Mouse (Mus musculus) T-cell, adult 66 days (primary cell): ENCODE results near the gene Amy1. TPM values are rescaled to one million over a fixed set of nuclear protein-coding genes. Genes with fewer than 3 reads are reported as not detected.

ENCODE experiments used
- total RNA-seq, 2 experiments: library from RNA; stranded (reverse); gene quantifications; 3 replicates in 1 of 2; 4 replicates in 1 of 2; pipeline ENCODE4 v1.2.4; 2023

The Amy1 gene
- under 1 TPM; 0.41 to 0.59 TPM for total RNA-seq

GRCm38 (mm10) chr3:113606599-113606998 is at the start of gene Amy1:
Amy1 (minus strand) TSS chr3:113606699.

GRCm38 (mm10) chr3:113629606-113630359 is 23.3 kb upstream of the Amy1 start, which contains the start of gene Rnpc3:
Rnpc3 (minus strand) TSS chr3:113630149.

DNA sequence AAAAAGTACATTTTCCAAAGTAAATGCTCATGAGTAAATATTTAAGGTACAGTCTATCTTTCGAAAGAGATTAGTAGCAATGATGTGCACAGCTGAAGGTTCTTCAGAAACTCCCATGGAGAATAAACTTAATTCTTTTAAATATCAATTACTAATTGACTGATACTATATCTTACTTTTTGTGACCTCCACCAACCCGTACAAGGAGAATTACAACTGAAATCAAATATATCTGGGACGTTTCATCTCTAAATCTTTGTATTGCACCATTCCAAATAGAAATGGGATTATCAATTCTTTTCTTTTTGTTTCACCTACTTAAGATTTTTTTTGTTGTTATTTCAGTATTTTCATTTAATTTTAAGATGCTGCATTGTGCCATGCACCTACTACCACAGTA is 74.2 kb downstream of the Amy1 start, which contains the start of gene Amy2a1:
Amy2a1 (minus strand) TSS at position 101 of the 400 bp plus-strand sequence.

Other genes starting within 250 kb of the Amy1 start
- gene Amy2a1, start 74.3 kb downstream of the Amy1 start, total RNA-seq = not detected
- 10 to 100 TPM; 77.6 to 82.2 TPM for gene Rnpc3, start 23.4 kb upstream of the Amy1 start, total RNA-seq